Mouse (Mus musculus) ovary, adult 2 months (tissue): ENCODE measurements around the gene Phactr2. TPM values are rescaled to one million over a fixed set of nuclear protein-coding genes. Genes with fewer than 3 reads are reported as not detected.

ENCODE experiments used
- polyA plus RNA-seq: library from polyadenylated mRNA; depleted of rRNA; stranded (reverse); fragments of >200 nt; gene quantifications from 2 replicates; pipeline ENCODE4 v1.2.3, GENCODE M21; 2012; rRNA removed

Phactr2 gene
- 14.9 and 15.0 TPM in 2 replicates for polyA plus RNA-seq

DNA sequence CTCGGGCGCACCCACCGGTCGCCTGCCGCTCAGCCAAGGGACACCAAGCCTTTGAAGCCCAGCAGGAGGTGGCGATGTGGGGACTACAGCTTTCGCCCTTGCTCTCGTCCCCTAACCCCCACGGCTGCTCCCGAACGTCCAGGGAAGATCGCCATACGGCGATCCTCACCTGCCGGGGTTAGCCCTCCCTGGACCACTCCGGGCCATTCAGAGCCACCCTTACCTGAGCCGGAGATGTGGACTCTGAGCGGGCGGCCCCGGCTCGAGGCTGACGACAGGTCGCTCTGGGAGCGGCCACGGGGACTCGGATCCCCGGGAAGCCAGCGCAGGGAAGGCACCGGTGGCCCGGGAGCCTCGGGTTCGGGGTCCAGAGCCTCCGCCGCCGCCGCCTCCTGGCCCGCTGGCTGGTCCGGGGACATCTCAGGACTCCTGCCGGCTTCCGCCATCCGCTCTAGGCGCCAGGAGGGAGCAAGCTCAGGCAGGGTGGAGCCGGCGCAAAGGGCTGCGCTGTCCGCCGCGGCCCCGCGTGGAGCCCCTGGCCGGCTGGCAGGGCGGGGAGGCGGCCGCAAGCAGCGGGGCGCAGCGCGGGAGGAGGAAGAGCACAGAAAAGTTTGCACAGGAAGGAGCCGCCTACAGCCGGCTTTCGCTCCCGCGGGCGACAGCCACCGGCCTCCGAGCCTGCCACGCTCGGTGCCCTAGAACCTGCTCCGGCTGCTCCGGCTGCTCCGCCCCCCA, at the start of gene Phactr2:
TSS of gene Phactr2 (minus strand) at position 580 of the 735 bp plus-strand sequence.

DNA sequence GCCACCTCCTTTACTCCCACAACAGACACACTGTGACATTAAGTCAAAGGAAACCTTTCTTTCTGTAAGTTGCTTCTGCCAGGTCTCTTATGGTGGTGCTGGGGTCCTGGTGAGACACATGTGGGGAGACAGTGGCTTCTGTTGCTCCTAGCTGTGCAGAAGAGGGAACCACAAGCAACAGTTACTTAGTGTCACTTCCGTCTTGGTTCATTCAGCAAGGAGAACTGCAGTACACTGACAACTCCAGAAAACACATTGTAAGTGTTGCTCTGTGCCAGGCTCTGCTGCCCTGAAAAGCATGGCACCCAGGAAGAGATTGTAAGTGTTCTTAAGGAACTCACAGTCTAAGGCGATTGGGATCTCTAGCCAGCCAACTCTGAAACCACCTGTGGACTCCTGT, 25.1 kb upstream of the Phactr2 start, which contains the start of gene Fuca2:
TSS of gene Fuca2 (plus strand) at position 210 of the 400 bp plus-strand sequence.

DNA sequence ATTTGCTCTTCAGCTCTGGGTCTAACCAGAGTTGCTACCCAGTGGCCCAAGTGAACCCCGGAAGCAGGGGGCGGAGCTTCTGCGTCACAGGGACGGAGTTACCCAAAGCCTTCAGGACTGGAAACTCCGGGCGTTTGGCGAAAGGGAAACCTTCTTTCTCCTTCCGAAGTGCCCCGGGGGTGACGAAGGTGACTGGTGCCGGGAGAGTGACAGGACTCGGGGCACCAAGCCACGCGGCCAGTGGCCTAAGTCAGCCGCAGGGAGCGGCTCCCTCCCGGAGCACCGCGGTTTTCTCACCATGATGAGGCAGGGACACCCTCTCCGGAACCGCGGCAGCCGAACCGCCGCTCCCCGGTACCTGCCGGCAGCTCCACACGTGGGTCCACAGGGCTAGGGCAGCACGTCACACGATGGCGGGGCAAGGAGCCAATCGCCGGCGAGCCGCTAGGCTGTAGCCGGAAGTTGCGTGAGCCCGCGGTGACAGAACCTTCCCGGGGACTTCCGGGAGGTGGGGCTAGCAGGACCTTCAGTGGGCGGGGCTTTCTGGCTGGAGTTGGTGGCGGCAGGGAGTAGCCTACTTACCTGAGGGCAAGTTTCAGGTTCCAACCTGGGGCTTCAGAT, 281.4 kb downstream of the Phactr2 start, which contains the start of gene Ltv1:
TSS of gene Ltv1 (minus strand) at position 438 of the 621 bp plus-strand sequence.

DNA sequence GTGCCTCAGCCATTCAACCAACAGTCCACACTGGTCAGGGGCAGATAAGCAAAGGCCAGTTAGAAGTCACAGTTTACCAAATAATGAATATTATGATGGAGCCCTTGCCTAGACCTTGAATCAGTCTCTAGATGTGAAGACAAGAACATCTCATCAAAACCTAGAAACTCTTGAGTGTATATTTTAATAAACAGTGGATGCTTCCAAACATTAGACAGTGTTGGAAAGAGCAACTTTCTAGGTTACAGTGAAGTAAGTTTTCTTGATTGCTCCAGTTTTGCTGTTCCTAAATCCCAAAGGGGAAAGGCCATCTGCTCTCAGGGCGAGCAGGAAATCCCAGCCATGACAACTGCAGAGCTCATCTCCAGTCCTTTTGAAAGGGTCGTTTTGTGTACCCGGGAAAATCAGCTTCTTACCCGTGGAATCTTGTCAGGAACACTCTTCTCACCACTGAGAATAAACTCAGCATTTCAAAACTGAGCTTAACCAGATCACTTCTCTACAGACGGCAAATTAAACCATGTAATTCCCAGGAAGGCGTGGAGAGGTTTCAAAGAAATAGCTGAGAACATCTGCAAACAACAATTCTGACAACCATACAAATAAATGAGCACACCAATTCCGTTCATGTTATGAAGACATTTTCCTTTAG, 296.1 kb downstream of the Phactr2 start, which contains the start of gene Zc2hc1b:
TSS of gene Zc2hc1b (minus strand) at position 51 of the 652 bp plus-strand sequence.

Other genes with a start within 250 kb of the Phactr2 start
- gene Fuca2, start 25.1 kb upstream of the Phactr2 start, polyA plus RNA-seq: 8.0 and 8.8 TPM in 2 replicates
- 2.3 and 4.2 TPM in 2 replicates for gene Adat2, start 78.5 kb upstream of the Phactr2 start, polyA plus RNA-seq
- 5.7 and 6.6 TPM in 2 replicates for gene Pex3, start 78.7 kb upstream of the Phactr2 start, polyA plus RNA-seq